In the genomic region with DNA sequence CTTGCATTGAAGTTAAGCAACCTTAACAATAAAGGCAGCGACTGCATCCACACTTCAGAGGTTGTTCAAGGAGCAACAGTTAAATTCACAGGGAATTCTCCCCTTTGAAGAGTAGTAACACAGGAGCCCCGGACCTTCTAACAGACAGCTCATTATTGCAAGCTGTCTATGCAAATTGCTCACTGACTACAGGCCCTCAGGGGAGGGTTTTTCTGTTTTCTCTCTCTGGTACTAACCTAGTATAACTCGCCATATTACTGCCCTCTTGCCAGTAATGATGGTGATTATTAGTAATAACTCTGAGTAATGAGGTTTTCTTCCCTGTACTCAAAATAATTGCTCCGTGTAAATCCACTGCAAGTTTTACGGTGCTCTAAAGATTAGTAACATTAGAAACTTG, we compare ENCODE assay signal across 24 mouse cellular contexts.
DNase-seq lines count a peak whose midpoint lies in the region; ATAC-seq lines count a peak whose summit lies in the region.
"Had no signal": no experiment of that assay in that cellular context is flagged by ENCODE, and none has a peak within 500 bp of the region (broad histone marks: within the 10 kb centered on the region; RNA-seq: fewer than 3 reads in every experiment).

No protein-coding gene starts in this region.

- WGBS in hindbrain, embryonic 15.5 days: 58% methylated on average over 5 of the region's 5 CpGs
- WGBS in hindbrain, embryonic 14.5 days: 55% methylated on average over 5 of the region's 5 CpGs
- WGBS in midbrain, embryonic 14.5 days: 61% methylated on average over 5 of the region's 5 CpGs
- 61% methylated on average over 5 of the region's 5 CpGs for WGBS in midbrain, embryonic 16.5 days
- 34% methylated on average over 5 of the region's 5 CpGs for WGBS in neural tube, embryonic 14.5 days

- no peaks in the 10 kb centered on the region for H3K4me1 ChIP-seq in hindbrain, embryonic 15.5 days (replicated peaks)
- H3K4me1 ChIP-seq in hindbrain, embryonic 14.5 days (replicated peaks; ENCODE audit: control insufficient read depth, insufficient read depth, low read length): no peaks in the 10 kb centered on the region
- H3K4me1 ChIP-seq in midbrain, embryonic 14.5 days (ENCODE audit: control insufficient read depth, insufficient read depth, low read length): no peaks in the 10 kb centered on the region
- H3K4me1 ChIP-seq in midbrain, embryonic 16.5 days (ENCODE audit: control insufficient read depth, insufficient read depth, low read length): no peaks in the 10 kb centered on the region
- H3K4me1 ChIP-seq in neural tube, embryonic 14.5 days (ENCODE audit: control insufficient read depth, insufficient read depth, low read length): no peaks in the 10 kb centered on the region
- H3K4me1 ChIP-seq: embryonic facial prominence, embryonic 12.5 days; embryonic facial prominence, embryonic 15.5 days; hindbrain, embryonic 13.5 days had no signal

- no peaks in the 10 kb centered on the region for H3K27me3 ChIP-seq in hindbrain, embryonic 15.5 days
- H3K27me3 ChIP-seq in hindbrain, embryonic 14.5 days (ENCODE audit: control insufficient read depth, insufficient read depth, low read length): no peaks in the 10 kb centered on the region
- no peaks in the 10 kb centered on the region for H3K27me3 ChIP-seq in midbrain, embryonic 14.5 days (ENCODE audit: control insufficient read depth, insufficient read depth, low read length)
- H3K27me3 ChIP-seq in midbrain, embryonic 16.5 days (ENCODE audit: control insufficient read depth, insufficient read depth, low read depth, low read length): no peaks in the 10 kb centered on the region
- H3K27me3 ChIP-seq in neural tube, embryonic 14.5 days (ENCODE audit: control insufficient read depth, insufficient read depth, low read length): no peaks in the 10 kb centered on the region
- H3K27me3 ChIP-seq: embryonic facial prominence, embryonic 12.5 days; embryonic facial prominence, embryonic 15.5 days; hindbrain, embryonic 13.5 days; Patski had no signal

- ATAC-seq in hindbrain, embryonic 15.5 days (ENCODE audit: low FRiP score, low read depth): peak; percentile 38; the same call in 1 of the 2 replicates
- ATAC-seq in hindbrain, embryonic 14.5 days (ENCODE audit: low FRiP score): no peak
- no peak for ATAC-seq in midbrain, embryonic 14.5 days (ENCODE audit: low FRiP score, low TSS enrichment)
- no peak for ATAC-seq in midbrain, embryonic 16.5 days
- ATAC-seq in neural tube, embryonic 14.5 days (ENCODE audit: low read depth): peak; percentile 74
- ATAC-seq: forebrain, embryonic 14.5 days; forebrain, postnatal 0 days; Patski had no signal

- no peak overlapping the region for H3K4me3 ChIP-seq in hindbrain, embryonic 15.5 days
- H3K4me3 ChIP-seq in hindbrain, embryonic 14.5 days (replicated peaks; ENCODE audit: low read length): no peak overlapping the region
- no peak overlapping the region for H3K4me3 ChIP-seq in midbrain, embryonic 14.5 days (replicated peaks; ENCODE audit: low read depth, low read length)
- H3K4me3 ChIP-seq in midbrain, embryonic 16.5 days (ENCODE audit: low read depth, low read length): no peak overlapping the region
- no peak overlapping the region for H3K4me3 ChIP-seq in neural tube, embryonic 14.5 days (ENCODE audit: low read depth, low read length)
- H3K4me3 ChIP-seq: embryonic facial prominence, embryonic 12.5 days; embryonic facial prominence, embryonic 15.5 days; gastrocnemius, adult 2 months; hindbrain, embryonic 13.5 days had no signal

- H3K27ac ChIP-seq in hindbrain, embryonic 15.5 days (replicated peaks): no peak overlapping the region
- no peak overlapping the region for H3K27ac ChIP-seq in hindbrain, embryonic 14.5 days
- no peak overlapping the region for H3K27ac ChIP-seq in midbrain, embryonic 14.5 days (replicated peaks; ENCODE audit: low read depth, low read length)
- no peak overlapping the region for H3K27ac ChIP-seq in midbrain, embryonic 16.5 days (ENCODE audit: low read length)
- H3K27ac ChIP-seq in neural tube, embryonic 14.5 days (ENCODE audit: low read depth, low read length): no peak overlapping the region
- H3K27ac ChIP-seq: embryonic facial prominence, embryonic 12.5 days; embryonic facial prominence, embryonic 15.5 days; gastrocnemius, adult 2 months; hindbrain, embryonic 13.5 days had no signal

- H3K4me2 ChIP-seq in hindbrain, embryonic 15.5 days: no peak overlapping the region
- no peak overlapping the region for H3K4me2 ChIP-seq in hindbrain, embryonic 14.5 days (replicated peaks)
- no peak overlapping the region for H3K4me2 ChIP-seq in midbrain, embryonic 14.5 days (ENCODE audit: low read length)
- no peak overlapping the region for H3K4me2 ChIP-seq in midbrain, embryonic 16.5 days (ENCODE audit: low read length)
- H3K4me2 ChIP-seq in neural tube, embryonic 14.5 days (ENCODE audit: low read depth, low read length): no peak overlapping the region
- H3K4me2 ChIP-seq: embryonic facial prominence, embryonic 12.5 days; embryonic facial prominence, embryonic 15.5 days; heart, embryonic 11.5 days; hindbrain, embryonic 13.5 days had no signal

- H3K36me3 ChIP-seq in hindbrain, embryonic 15.5 days: no peaks in the 10 kb centered on the region
- H3K36me3 ChIP-seq in hindbrain, embryonic 14.5 days (replicated peaks; ENCODE audit: control insufficient read depth, insufficient read depth): no peaks in the 10 kb centered on the region
- H3K36me3 ChIP-seq in midbrain, embryonic 14.5 days (ENCODE audit: control insufficient read depth, insufficient read depth, low read length): no peaks in the 10 kb centered on the region
- H3K36me3 ChIP-seq in midbrain, embryonic 16.5 days (ENCODE audit: control insufficient read depth, insufficient read depth, low read length): no peaks in the 10 kb centered on the region
- H3K36me3 ChIP-seq in neural tube, embryonic 14.5 days (ENCODE audit: control insufficient read depth, insufficient read depth, low read length): no peaks in the 10 kb centered on the region
- H3K36me3 ChIP-seq: embryonic facial prominence, embryonic 12.5 days; embryonic facial prominence, embryonic 15.5 days; G1E; hindbrain, embryonic 13.5 days had no signal

- DNase-seq in hindbrain, embryonic 14.5 days (ENCODE audit: low spot score): no peak
- DNase-seq in midbrain, embryonic 14.5 days: peak; percentile 49
- no peak for DNase-seq in neural tube, embryonic 10.5 days (ENCODE audit: extremely low spot score, low spot score)
- DNase-seq in layer of hippocampus, adult 11-12 months (ENCODE audit: low spot score): no peak
- DNase-seq: adrenal gland, postnatal 10 days; adrenal gland, postnatal 36 days; cerebellum, adult 11 months; cerebellum, adult 2 months; cerebellum, adult 9-11 months; cerebellum, postnatal 25 days; forebrain, postnatal 0 days; gastrocnemius, adult 2 months; gastrocnemius, postnatal 14 days; heart, adult 11 months had no signal

- H3K9ac ChIP-seq in hindbrain, embryonic 15.5 days: no peak overlapping the region
- H3K9ac ChIP-seq in hindbrain, embryonic 14.5 days: no peak overlapping the region
- H3K9ac ChIP-seq in midbrain, embryonic 14.5 days (replicated peaks; ENCODE audit: low read length): no peak overlapping the region
- H3K9ac ChIP-seq in midbrain, embryonic 16.5 days (ENCODE audit: low read depth, low read length): no peak overlapping the region
- no peak overlapping the region for H3K9ac ChIP-seq in neural tube, embryonic 14.5 days (replicated peaks; ENCODE audit: low read depth, low read length)
- H3K9ac ChIP-seq: embryonic facial prominence, embryonic 12.5 days; embryonic facial prominence, embryonic 15.5 days; forebrain, postnatal 0 days; hindbrain, embryonic 13.5 days had no signal

- H3K9me3 ChIP-seq in hindbrain, embryonic 15.5 days: no peaks in the 10 kb centered on the region
- no peaks in the 10 kb centered on the region for H3K9me3 ChIP-seq in hindbrain, embryonic 14.5 days (ENCODE audit: control insufficient read depth, low read length)
- no peaks in the 10 kb centered on the region for H3K9me3 ChIP-seq in midbrain, embryonic 14.5 days (ENCODE audit: control insufficient read depth, low read length)
- H3K9me3 ChIP-seq in midbrain, embryonic 16.5 days (replicated peaks; ENCODE audit: control insufficient read depth, low read length, poor library complexity, severe bottlenecking): no peaks in the 10 kb centered on the region
- no peaks in the 10 kb centered on the region for H3K9me3 ChIP-seq in neural tube, embryonic 14.5 days (ENCODE audit: control insufficient read depth, low read length)
- H3K9me3 ChIP-seq: embryonic facial prominence, embryonic 12.5 days; embryonic facial prominence, embryonic 15.5 days; G1E; hindbrain, embryonic 13.5 days had no signal

Comparison
In these comparisons a context has a peak if more than half of its experiments do, and no peak if none do; other contexts are left out.
1. ATAC-seq: peak in hindbrain, embryonic 15.5 days (single experiment) and neural tube, embryonic 14.5 days (single experiment); none in hindbrain, embryonic 14.5 days (single experiment), midbrain, embryonic 14.5 days (single experiment) and midbrain, embryonic 16.5 days (single experiment).